Mouse (Mus musculus) spleen, adult 2 months (tissue): Measurements from ENCODE around the gene Pnpla2. TPM values are rescaled to one million over a fixed set of nuclear protein-coding genes. Genes with fewer than 3 reads are reported as not detected.

ENCODE experiments used
- DNase-seq, 2 experiments: peaks; one replicate each; pipeline versions ENCODE4 v3.0.0 to v3.0.0-alpha.2; 2012 to 2021; ENCODE audit warnings: low spot score in 2 of 2, low read depth in 1 of 2
- H3K27ac ChIP-seq: fragments of 200-500 bp; 2 replicates; pipeline ENCODE4 v1.5.1; 2012; ENCODE audit warnings: low read length, inconsistent platforms; ENCODE audit not compliant: insufficient read depth
- H3K27me3 ChIP-seq: fragments of 200-500 bp; 2 replicates; pipeline ENCODE4 v1.6.1; 2012; ENCODE audit warnings: mild to moderate bottlenecking, moderate library complexity, low read length, inconsistent platforms; ENCODE audit not compliant: control insufficient read depth, insufficient read depth
- H3K36me3 ChIP-seq: fragments of 200-500 bp; 2 replicates; pipeline ENCODE4 v1.6.1; 2012; ENCODE audit warnings: mild to moderate bottlenecking, low read length, inconsistent platforms; ENCODE audit not compliant: control insufficient read depth, insufficient read depth
- H3K4me1 ChIP-seq: fragments of 200-500 bp; 2 replicates; pipeline ENCODE4 v1.6.1; 2011; ENCODE audit warnings: inconsistent platforms; ENCODE audit not compliant: control insufficient read depth, insufficient read depth, insufficient read length
- H3K4me3 ChIP-seq: fragments of 200-500 bp; 2 replicates; pipeline ENCODE4 v1.5.1; 2011; ENCODE audit warnings: mild to moderate bottlenecking, inconsistent platforms; ENCODE audit not compliant: insufficient read depth, insufficient read length; ENCODE audit errors: extremely low read depth
- CTCF ChIP-seq: fragments of 200-500 bp; IDR thresholded peaks from 2 replicates; pipeline ENCODE4 v1.5.1; 2011; ENCODE audit warnings: mild to moderate bottlenecking, inconsistent platforms; ENCODE audit not compliant: insufficient read depth, insufficient read length, insufficient replicate concordance; ENCODE audit errors: extremely low read depth
- POLR2A ChIP-seq: fragments of 200-500 bp; IDR thresholded peaks from 2 replicates; pipeline ENCODE4 v1.6.1; 2011; ENCODE audit warnings: low read depth, low read length, inconsistent platforms
- WGBS: fragments of 180-500 bp; shearing (Covaris S2); methylation state at CpG from one replicate; pipeline ENCODE4 v1.1.7; 2018; 5-methylcytosine and 5-hydroxymethylcytosine counted together
- polyA plus RNA-seq: library from polyadenylated mRNA; depleted of rRNA; stranded (reverse); fragments of >200 nt; gene quantifications from 2 replicates; pipeline ENCODE4 v1.2.3, GENCODE M21; 2012

Pnpla2 gene
- polyA plus RNA-seq, 1 experiment, result 87.3 TPM

DNA sequence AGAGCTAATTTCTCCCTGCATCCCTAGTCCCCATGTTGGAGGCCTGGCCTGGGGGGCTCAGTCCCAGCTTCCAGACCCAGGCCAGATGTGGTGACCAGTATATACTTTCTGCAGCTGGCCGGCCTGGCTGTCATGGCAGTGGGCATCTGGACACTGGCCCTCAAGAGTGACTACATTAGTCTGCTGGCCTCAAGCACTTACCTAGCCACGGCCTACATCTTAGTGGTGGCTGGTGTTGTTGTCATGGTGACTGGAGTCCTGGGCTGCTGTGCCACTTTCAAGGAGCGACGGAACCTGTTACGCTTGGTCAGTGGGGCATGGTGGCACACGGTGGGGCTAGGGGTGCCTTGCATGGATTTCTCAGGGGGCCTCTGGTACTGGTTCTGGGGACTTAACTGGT, 14.4 kb downstream of the Pnpla2 start:
- WGBS, result 66% methylated on average over 6 of the region's 6 CpGs
- no peak overlapping the region for H3K4me3 ChIP-seq
- H3K4me1 ChIP-seq, result peaks cover 25% of the 10 kb centered on the region
- H3K36me3 ChIP-seq, result peaks cover 12% of the 10 kb centered on the region
- TF ChIP-seq CTCF (no peak), POLR2A (no peak)
- H3K27ac ChIP-seq, result no peak overlapping the region
- DNase-seq, result no peak
- no peaks in the 10 kb centered on the region; the same call in 1 of the 2 replicates for H3K27me3 ChIP-seq

DNA sequence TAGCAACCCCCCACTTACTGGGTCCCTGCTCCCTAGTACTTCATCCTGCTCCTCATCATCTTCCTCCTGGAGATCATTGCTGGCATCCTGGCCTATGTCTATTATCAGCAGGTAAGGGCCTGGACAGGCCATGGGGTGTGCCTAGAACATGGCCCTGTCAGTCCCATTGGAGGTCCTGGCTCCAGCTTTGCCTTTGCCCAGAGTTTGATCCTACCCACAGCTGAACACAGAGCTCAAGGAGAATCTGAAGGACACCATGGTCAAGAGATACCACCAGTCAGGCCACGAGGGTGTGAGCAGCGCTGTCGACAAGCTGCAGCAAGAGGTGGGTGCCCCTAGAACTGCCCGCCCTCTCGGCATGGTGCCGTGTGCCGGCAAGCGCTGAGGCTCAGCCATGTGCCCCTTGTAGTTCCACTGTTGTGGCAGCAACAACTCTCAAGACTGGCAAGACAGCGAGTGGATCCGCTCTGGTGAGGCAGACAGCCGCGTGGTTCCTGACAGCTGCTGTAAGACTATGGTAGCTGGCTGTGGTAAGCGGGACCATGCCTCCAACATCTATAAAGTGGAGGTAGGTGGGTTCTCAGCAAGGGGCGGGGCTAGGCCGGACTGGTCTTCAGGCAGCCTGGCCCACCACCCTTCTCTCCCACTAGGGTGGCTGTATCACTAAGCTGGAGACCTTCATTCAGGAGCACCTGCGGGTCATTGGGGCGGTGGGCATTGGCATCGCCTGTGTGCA, 15.1 kb downstream of the Pnpla2 start:
- 94% methylated on average over 18 of the region's 18 CpGs for WGBS
- H3K4me1 ChIP-seq, result peaks cover 20% of the 10 kb centered on the region

DNA sequence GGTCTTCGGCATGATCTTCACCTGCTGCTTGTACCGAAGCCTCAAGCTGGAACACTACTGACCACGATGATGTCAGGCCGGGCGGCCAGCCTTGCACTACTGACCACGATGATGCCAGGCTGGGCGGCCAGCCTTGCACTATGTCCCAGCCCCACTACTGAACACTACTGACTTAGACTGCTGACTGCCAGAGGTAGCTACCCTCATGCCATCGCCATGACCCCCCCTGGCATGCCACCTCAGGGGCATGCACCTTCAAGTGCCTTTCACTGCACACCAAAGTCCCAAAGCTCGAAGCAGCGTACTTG, 15.6 kb downstream of the Pnpla2 start:
- no peak for TF ChIP-seq POLR2A
- TF ChIP-seq CTCF, result no peak
- DNase-seq, result no peak
- Histone ChIP-seq H3K36me3 (peaks cover 12% of the 10 kb centered on the region), H3K4me3 (no peak overlapping the region), H3K27me3 (peaks cover 3% of the 10 kb centered on the region; the same call in 1 of the 2 replicates), H3K27ac (no peak overlapping the region), H3K4me1 (peaks cover 21% of the 10 kb centered on the region)
- WGBS, result 94% methylated on average over 10 of the region's 10 CpGs

More for the DNA sequence above, 15.1 kb downstream of the Pnpla2 start:
- Histone ChIP-seq H3K27me3 (no peaks in the 10 kb centered on the region; the same call in 1 of the 2 replicates), H3K27ac (no peak overlapping the region), H3K36me3 (peaks cover 12% of the 10 kb centered on the region), H3K4me3 (no peak overlapping the region)
- DNase-seq, result no peak
- TF ChIP-seq CTCF (no peak), POLR2A (no peak)

DNA sequence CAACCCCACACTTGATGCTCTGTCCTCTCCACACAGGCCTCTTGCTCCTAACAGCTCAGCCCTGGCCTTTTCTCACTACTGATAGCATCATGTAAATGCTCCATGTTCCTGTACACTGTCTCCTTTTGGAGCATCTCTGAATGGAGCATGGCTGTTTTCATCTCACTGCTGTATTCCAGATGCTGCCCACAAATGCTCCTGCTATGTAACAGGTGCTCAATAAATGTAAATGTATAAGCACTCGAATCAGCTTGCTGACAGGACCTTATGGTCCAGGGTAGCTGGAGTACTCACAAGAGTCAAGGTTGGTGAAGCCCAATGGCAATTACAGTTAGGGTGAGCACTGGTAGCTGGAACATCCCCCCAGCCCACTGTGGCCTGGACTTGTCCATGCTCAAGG, 16.2 kb downstream of the Pnpla2 start:
- no peak overlapping the region for H3K27ac ChIP-seq
- TF ChIP-seq CTCF, result no peak
- no peak for TF ChIP-seq POLR2A
- H3K36me3 ChIP-seq, result peaks cover 12% of the 10 kb centered on the region
- no peak overlapping the region for H3K4me3 ChIP-seq
- peaks cover 7% of the 10 kb centered on the region; the same call in 1 of the 2 replicates for H3K27me3 ChIP-seq
- no peak for DNase-seq
- H3K4me1 ChIP-seq, result peaks cover 24% of the 10 kb centered on the region
- WGBS, result 95% methylated on average over 1 of the region's 1 CpGs

DNA sequence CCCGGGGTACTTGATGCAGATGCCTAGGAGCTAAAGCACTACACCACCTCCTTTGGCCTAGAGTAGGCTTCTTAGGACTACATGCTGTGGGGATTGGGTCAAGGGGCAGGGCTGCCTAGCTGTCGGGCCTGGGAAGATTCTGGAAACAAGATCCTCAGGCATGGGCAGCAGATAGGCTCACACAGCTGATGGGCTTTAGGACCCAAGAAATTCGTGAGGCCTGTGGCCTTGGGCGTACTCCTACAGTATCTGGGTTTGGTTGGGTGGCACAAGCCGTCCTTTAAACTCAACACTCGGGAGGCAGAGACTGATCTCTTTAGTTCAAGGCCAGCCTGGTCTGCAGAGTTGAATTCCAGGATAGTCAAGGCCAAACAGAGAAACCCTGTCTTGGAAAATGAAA, 17.2 kb downstream of the Pnpla2 start:
- WGBS, result 89% methylated on average over 6 of the region's 6 CpGs
- no peak for TF ChIP-seq CTCF
- no peak for TF ChIP-seq POLR2A
- H3K4me1 ChIP-seq, result peaks cover 24% of the 10 kb centered on the region

DNA sequence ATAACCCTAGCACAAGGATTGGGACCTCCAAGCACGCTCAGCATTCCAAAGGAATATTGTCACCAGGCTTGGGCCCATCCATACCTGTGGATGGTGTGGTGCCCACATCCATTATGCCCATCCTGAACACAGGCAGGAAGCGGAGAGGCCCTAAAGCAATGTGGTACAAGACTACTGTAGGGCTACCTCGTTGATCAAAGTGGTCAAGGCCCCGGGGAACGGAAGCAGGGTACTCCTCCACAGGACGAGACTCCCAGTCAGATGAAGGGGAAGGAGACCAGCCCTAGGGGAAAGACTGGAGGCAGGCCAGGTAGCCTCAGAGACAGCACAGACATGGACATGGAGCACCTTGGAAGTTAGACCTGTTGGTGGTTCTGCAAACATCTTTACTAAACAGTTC, 17.8 kb downstream of the Pnpla2 start:
- Histone ChIP-seq H3K27ac (no peak overlapping the region), H3K27me3 (peaks cover 7% of the 10 kb centered on the region; the same call in 1 of the 2 replicates), H3K4me3 (no peak overlapping the region), H3K4me1 (peaks cover 24% of the 10 kb centered on the region), H3K36me3 (peaks cover 12% of the 10 kb centered on the region)
- DNase-seq, result no peak
- 89% methylated on average over 6 of the region's 6 CpGs for WGBS
- TF ChIP-seq CTCF (no peak), POLR2A (no peak)

More for the DNA sequence above, 17.2 kb downstream of the Pnpla2 start:
- Histone ChIP-seq H3K4me3 (no peak overlapping the region), H3K36me3 (peaks cover 12% of the 10 kb centered on the region), H3K27ac (no peak overlapping the region), H3K27me3 (peaks cover 7% of the 10 kb centered on the region; the same call in 1 of the 2 replicates)
- no peak for DNase-seq

DNA sequence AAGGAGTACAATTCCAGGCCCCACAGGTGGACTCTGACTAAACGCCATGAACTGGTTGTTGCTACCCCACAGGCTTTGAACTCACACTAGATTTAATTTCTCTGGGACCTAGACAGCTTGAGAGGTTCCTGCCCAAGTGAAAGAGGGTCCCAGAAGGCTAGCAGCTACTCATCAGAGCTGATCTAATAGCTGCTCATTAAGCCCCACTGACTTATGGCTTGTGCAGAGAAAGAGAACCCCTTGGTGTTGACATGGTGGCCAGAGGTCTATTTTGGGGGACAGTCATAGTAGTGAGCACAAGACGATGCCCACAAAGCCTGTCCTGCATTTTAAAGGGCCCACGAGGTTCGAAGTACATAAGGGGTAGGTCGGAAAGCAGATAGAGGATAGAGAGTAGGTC, 19.2 kb downstream of the Pnpla2 start:
- TF ChIP-seq POLR2A (no peak), CTCF (no peak)
- Histone ChIP-seq H3K27me3 (peaks cover 7% of the 10 kb centered on the region; the same call in 1 of the 2 replicates), H3K4me3 (peak overlapping the region; percentile 74), H3K36me3 (peaks cover 12% of the 10 kb centered on the region), H3K27ac (no peak overlapping the region), H3K4me1 (peaks cover 15% of the 10 kb centered on the region)
- DNase-seq, result no peak
- WGBS, result 8% methylated on average over 5 of the region's 5 CpGs
